Mouse (Mus musculus) CH12.LX (cell line): ENCODE measurements around the gene Gas7.

Source experiments
- CHD2 ChIP-seq: IDR thresholded peaks from 2 replicates; pipeline ENCODE4 v1.6.1; 2011; ENCODE audit warnings: low read length, improper control_type of control experiment
- CTCF ChIP-seq, 2 experiments: IDR thresholded peaks in 1 of 2; conservative IDR thresholded peaks in 1 of 2; 2 replicates each; pipeline ENCODE4 v1.5.1; 2011 to 2012; ENCODE audit warnings: low read depth in 2 of 2, low read length in 2 of 2, improper control_type of control experiment in 1 of 2, inconsistent platforms in 1 of 2, mild to moderate bottlenecking in 1 of 2, moderate library complexity in 1 of 2
- EP300 ChIP-seq: IDR thresholded peaks from 2 replicates; pipeline ENCODE4 v1.6.1; 2011; ENCODE audit warnings: low read length, improper control_type of control experiment
- GABPA ChIP-seq: IDR thresholded peaks from 2 replicates; pipeline ENCODE4 v1.6.1; 2012; ENCODE audit warnings: low read depth, low read length, improper control_type of control experiment, inconsistent platforms; ENCODE audit not compliant: insufficient replicate concordance
- HCFC1 ChIP-seq: IDR thresholded peaks from 2 replicates; pipeline ENCODE4 v1.6.1; 2012; ENCODE audit warnings: low read depth, mild to moderate bottlenecking, inconsistent platforms, low read length, improper control_type of control experiment
- JUND ChIP-seq: conservative IDR thresholded peaks from 2 replicates; pipeline ENCODE4 v1.6.1; 2011; ENCODE audit warnings: low read depth, low read length, improper control_type of control experiment
- MXI1 ChIP-seq: IDR thresholded peaks from 2 replicates; pipeline ENCODE4 v1.6.1; 2011; ENCODE audit warnings: mild to moderate bottlenecking, low read depth, low read length, improper control_type of control experiment
- POLR2A ChIP-seq: IDR thresholded peaks from 2 replicates; pipeline ENCODE4 v1.6.1; 2011; ENCODE audit warnings: low read depth, mild to moderate bottlenecking, improper control_type of control experiment, low read length
- POLR2AphosphoS2 ChIP-seq: IDR thresholded peaks from 2 replicates; pipeline ENCODE4 v1.6.1; 2011; ENCODE audit warnings: low read depth, low read length, improper control_type of control experiment
- SMC3 ChIP-seq: IDR thresholded peaks from 2 replicates; pipeline ENCODE4 v1.6.1; 2011; ENCODE audit warnings: low read depth, low read length, improper control_type of control experiment
- ZC3H11A ChIP-seq: IDR thresholded peaks from 2 replicates; pipeline ENCODE4 v1.6.1; 2012; ENCODE audit warnings: low read depth, mild to moderate bottlenecking, inconsistent platforms, low read length, improper control_type of control experiment

DNA sequence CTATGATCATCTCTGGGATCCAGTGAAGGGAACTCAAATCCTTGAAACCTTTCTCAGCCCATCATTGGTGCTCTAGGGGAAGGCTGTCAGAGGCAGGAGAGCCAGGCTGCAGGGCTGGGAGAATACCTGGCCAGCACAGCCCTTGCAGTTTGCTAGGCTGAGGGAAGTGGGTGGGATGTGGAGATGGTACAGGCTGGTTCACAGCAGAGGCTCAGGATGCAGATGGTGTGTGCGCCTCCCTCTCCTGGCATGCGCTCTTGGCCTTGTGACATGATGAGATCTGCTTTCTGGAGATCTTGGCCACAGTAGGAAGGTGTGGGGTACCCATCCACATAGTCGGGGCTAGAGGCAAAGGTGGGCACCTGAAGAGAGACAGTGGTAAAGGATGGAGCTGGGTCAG is 209.0 kb downstream of the Gas7 start:
- TF ChIP-seq EP300 = no peak
- TF ChIP-seq CTCF (conservative IDR thresholded peaks at IDR 0.05 in 1 of 2, IDR thresholded peaks at IDR 0.05 in 1 of 2; ENCODE audit: low read depth in 2 of 2, low read length in 2 of 2) = no peak
- TF ChIP-seq JUND = no peak
- no peak for TF ChIP-seq POLR2A
- TF ChIP-seq POLR2AphosphoS2 = no peak
- TF ChIP-seq ZC3H11A = no peak
- no peak for TF ChIP-seq CHD2
- TF ChIP-seq SMC3 = no peak
- no peak for TF ChIP-seq GABPA
- TF ChIP-seq MXI1 = no peak
- TF ChIP-seq HCFC1 = no peak
